Mouse (Mus musculus): ENCODE measurements around the gene Szrd1.

Gene Szrd1

GRCm38 (mm10) chr4:141067516-141068046 is 72.0 kb downstream of the Szrd1 start:
- DNase-seq (ENCODE audit: low spot score in 2 of 2) = no peak

- no peak for DNase-seq (ENCODE audit: low spot score in 2 of 2)
Measured at GRCm38 (mm10) chr4:141066709-141067515, 72.7 kb downstream of the Szrd1 start.

- DNase-seq (ENCODE audit: low spot score in 2 of 2) = peak; percentile 67 to 83
Measured at GRCm38 (mm10) chr4:141065123-141065522, 74.5 kb downstream of the Szrd1 start.

GRCm38 (mm10) chr4:141064104-141064659 is 75.4 kb downstream of the Szrd1 start:
- DNase-seq (ENCODE audit: low spot score in 2 of 2) = no peak

All from spleen, postnatal 14 days (tissue).